Mouse (Mus musculus) colon, adult 2 months (tissue): ENCODE results near the gene Entpd1. TPM values are rescaled to one million over a fixed set of nuclear protein-coding genes. Genes with fewer than 3 reads are reported as not detected.

Experiments
- polyA plus RNA-seq: library from polyadenylated mRNA; depleted of rRNA; stranded (reverse); fragments of >200 nt; gene quantifications from 2 replicates; pipeline ENCODE4 v1.2.3, GENCODE M21; 2012; rRNA removed

Gene Entpd1
- polyA plus RNA-seq, result 7.2 and 8.5 TPM in 2 replicates

GRCm38 (mm10) chr19:40611830-40612506 is at the start of gene Entpd1, which contains the start of gene Tctn3:
Entpd1 (plus strand) TSS chr19:40612366.
Tctn3 (minus strand) TSS chr19:40612233.

GRCm38 (mm10) chr19:40588293-40588654 is 23.9 kb upstream of the Entpd1 start, which contains the start of gene Aldh18a1:
Aldh18a1 (minus strand) TSS chr19:40588463.

GRCm38 (mm10) chr19:40748559-40748958 is 136.4 kb downstream of the Entpd1 start, which contains the start of gene Cc2d2b:
Cc2d2b (plus strand) TSS chr19:40748753.

Other genes with a start within 250 kb of the Entpd1 start
- 28.8 and 30.8 TPM in 2 replicates for gene Sorbs1, start 98.6 kb upstream of the Entpd1 start, polyA plus RNA-seq
- gene Aldh18a1, start 23.9 kb upstream of the Entpd1 start, polyA plus RNA-seq, result 27.8 and 29.5 TPM in 2 replicates
- 5.6 and 7.9 TPM in 2 replicates for gene Tctn3, start 133 bp upstream of the Entpd1 start, polyA plus RNA-seq
- not detected in 2 replicates for gene Cc2d2b, start 136.4 kb downstream of the Entpd1 start, polyA plus RNA-seq
- 4.4 and 6.0 TPM in 2 replicates for gene Ccnj, start 218.9 kb downstream of the Entpd1 start, polyA plus RNA-seq